ENCODE assay signal across 12 mouse cellular contexts in genomic region chr2:74682796-74683195, GRCm38 (mm10). TPM values are rescaled to one million over a fixed set of nuclear protein-coding genes. Genes with fewer than 3 reads are reported as not detected.
DNase-seq lines count a peak whose midpoint lies in the region; ATAC-seq and TF ChIP-seq lines count a peak whose summit lies in the region.
"Had no signal": no experiment of that assay in that cellular context is flagged by ENCODE, and none has a peak within 500 bp of the region (broad histone marks: within the 10 kb centered on the region; RNA-seq: fewer than 3 reads in every experiment).

No protein-coding gene starts in this region.

- peaks cover 99% of the 10 kb centered on the region for H3K27me3 ChIP-seq in heart, postnatal 0 days (ENCODE audit: control insufficient read depth, insufficient read depth, low read length)
- peaks cover 98% of the 10 kb centered on the region for H3K27me3 ChIP-seq in embryonic facial prominence, embryonic 13.5 days
- peaks cover 100% of the 10 kb centered on the region for H3K27me3 ChIP-seq in intestine, embryonic 14.5 days (replicated peaks; ENCODE audit: control insufficient read depth, insufficient read depth, low read length)
- peaks cover 94% of the 10 kb centered on the region for H3K27me3 ChIP-seq in midbrain, embryonic 15.5 days (replicated peaks)

- TF ChIP-seq EP300 in heart, postnatal 0 days (IDR thresholded peaks at IDR 0.05; ENCODE audit: low read depth): no peak

- WGBS in heart, postnatal 0 days: 1% methylated on average over 45 of the region's 51 CpGs
- under 1% methylated on average over 41 of the region's 51 CpGs for WGBS in embryonic facial prominence, embryonic 13.5 days
- 1% methylated on average over 37 of the region's 51 CpGs for WGBS in intestine, embryonic 14.5 days
- under 1% methylated on average over 51 of the region's 51 CpGs for WGBS in midbrain, embryonic 15.5 days

- H3K36me3 ChIP-seq in heart, postnatal 0 days (replicated peaks; ENCODE audit: control insufficient read depth, insufficient read depth, low read length): no peaks in the 10 kb centered on the region
- H3K36me3 ChIP-seq in embryonic facial prominence, embryonic 13.5 days: no peaks in the 10 kb centered on the region
- no peaks in the 10 kb centered on the region for H3K36me3 ChIP-seq in intestine, embryonic 14.5 days (ENCODE audit: control insufficient read depth, insufficient read depth, low read length)
- no peaks in the 10 kb centered on the region for H3K36me3 ChIP-seq in midbrain, embryonic 15.5 days (replicated peaks)

- H3K9me3 ChIP-seq in heart, postnatal 0 days (replicated peaks; ENCODE audit: control insufficient read depth, low read length): no peaks in the 10 kb centered on the region
- H3K9me3 ChIP-seq in embryonic facial prominence, embryonic 13.5 days: no peaks in the 10 kb centered on the region
- H3K9me3 ChIP-seq in intestine, embryonic 14.5 days (ENCODE audit: control insufficient read depth, low read length): no peaks in the 10 kb centered on the region
- no peaks in the 10 kb centered on the region for H3K9me3 ChIP-seq in midbrain, embryonic 15.5 days

- H3K27ac ChIP-seq in heart, postnatal 0 days (ENCODE audit: low read depth): no peak overlapping the region
- no peak overlapping the region for H3K27ac ChIP-seq in embryonic facial prominence, embryonic 13.5 days
- peak overlapping the region; percentile 54 for H3K27ac ChIP-seq in intestine, embryonic 14.5 days (ENCODE audit: low read depth)
- H3K27ac ChIP-seq in midbrain, embryonic 15.5 days: no peak overlapping the region

- no peak for DNase-seq in heart, postnatal 0 days (ENCODE audit: low spot score)
- no peak for DNase-seq in heart, adult 8-10 months (ENCODE audit: low spot score)
- DNase-seq in intestine, embryonic 14.5 days (ENCODE audit: low spot score): peak; percentile 52
- DNase-seq in MN1 (ENCODE audit: low spot score): no peak
- DNase-seq in right cerebral cortex, postnatal 10 days (ENCODE audit: low spot score in 2 of 2): no peak
- DNase-seq in ovary, postnatal 36 days (ENCODE audit: low spot score): no peak

- H3K4me3 ChIP-seq in heart, postnatal 0 days (ENCODE audit: low read depth, low read length): peak overlapping the region; percentile 36
- peak overlapping the region; percentile 26 for H3K4me3 ChIP-seq in embryonic facial prominence, embryonic 13.5 days
- peak overlapping the region; percentile 30 for H3K4me3 ChIP-seq in intestine, embryonic 14.5 days (ENCODE audit: low read depth, low read length)
- no peak overlapping the region for H3K4me3 ChIP-seq in midbrain, embryonic 15.5 days

- H3K4me1 ChIP-seq in heart, postnatal 0 days (ENCODE audit: control insufficient read depth, insufficient read depth): peaks cover 9% of the 10 kb centered on the region; the same call in 1 of the 2 replicates
- H3K4me1 ChIP-seq in embryonic facial prominence, embryonic 13.5 days: peaks cover 22% of the 10 kb centered on the region
- no peaks in the 10 kb centered on the region; the same call in 1 of the 2 replicates for H3K4me1 ChIP-seq in intestine, embryonic 14.5 days (replicated peaks; ENCODE audit: control insufficient read depth, insufficient read depth, low read length)
- peaks cover 10% of the 10 kb centered on the region; the same call in 1 of the 2 replicates for H3K4me1 ChIP-seq in midbrain, embryonic 15.5 days

- TF ChIP-seq CTCF in heart, postnatal 0 days (IDR thresholded peaks at IDR 0.05; ENCODE audit: low read depth): no peak

- peak overlapping the region; percentile 33 for H3K4me2 ChIP-seq in heart, postnatal 0 days (ENCODE audit: low read depth, low read length)
- peak overlapping the region; percentile 49 for H3K4me2 ChIP-seq in embryonic facial prominence, embryonic 13.5 days
- H3K4me2 ChIP-seq in intestine, embryonic 14.5 days (ENCODE audit: low read length): peak overlapping the region; percentile 28
- 0 out of 2 replicates have a peak overlapping the region, but pooled peaks have one; percentile 9 for H3K4me2 ChIP-seq in midbrain, embryonic 15.5 days

- ATAC-seq in heart, postnatal 0 days (ENCODE audit: insufficient read depth, low read depth): no peak
- ATAC-seq in embryonic facial prominence, embryonic 13.5 days (ENCODE audit: insufficient number of reproducible peaks, insufficient read depth, low FRiP score, low TSS enrichment, low read depth): no peak
- ATAC-seq in intestine, embryonic 14.5 days (replicated peaks; ENCODE audit: low FRiP score, low TSS enrichment, low read depth): no peak
- 0 out of 2 replicates have a peak, but pooled peaks have one; percentile 24 for ATAC-seq in midbrain, embryonic 15.5 days (replicated peaks)

- no peak overlapping the region for H3K9ac ChIP-seq in heart, postnatal 0 days (replicated peaks; ENCODE audit: low read depth, low read length)
- H3K9ac ChIP-seq in embryonic facial prominence, embryonic 13.5 days: no peak overlapping the region
- H3K9ac ChIP-seq in intestine, embryonic 14.5 days (ENCODE audit: low read length): peak overlapping the region; percentile 42
- H3K9ac ChIP-seq in midbrain, embryonic 15.5 days: no peak overlapping the region

RNA-seq across cellular contexts. Expression of gene Hoxd11, which starts 3.4 kb away (rescaled TPM):
- total RNA-seq in heart, postnatal 0 days (2014; rRNA removed; ENCODE audit: low replicate concordance): 0.11 TPM in 1 of 2 replicates, not detected in the other
- polyA plus RNA-seq in heart, postnatal 0 days (2015; fragmentation: Nextera tagmentation; extraction: Ambion mirVana): not detected in 2 replicates
- not detected for total RNA-seq in heart, adult 8-10 months (2022)
- polyA plus RNA-seq in embryonic facial prominence, embryonic 13.5 days (2015; fragmentation: Nextera tagmentation; extraction: Ambion mirVana): not detected in 2 replicates
- polyA plus RNA-seq in intestine, embryonic 14.5 days (2014; fragmentation: Nextera tagmentation; extraction: Ambion mirVana): 3.6 and 4.2 TPM in 2 replicates
- polyA plus RNA-seq in midbrain, embryonic 15.5 days (2015; fragmentation: Nextera tagmentation; extraction: Ambion mirVana): not detected in 2 replicates
- total RNA-seq: layer of hippocampus, postnatal 10 days; monocyte, adult 5-6 weeks had no signal
- polyA plus RNA-seq: embryonic facial prominence, embryonic 11.5 days had no signal

RNA-seq across cellular contexts. Expression of gene Hoxd12, which starts 8.0 kb away (rescaled TPM):
- not detected in 2 replicates for total RNA-seq in heart, postnatal 0 days (2014; rRNA removed; ENCODE audit: low replicate concordance)
- polyA plus RNA-seq in heart, postnatal 0 days (2015; fragmentation: Nextera tagmentation; extraction: Ambion mirVana): not detected in 2 replicates
- total RNA-seq in heart, adult 8-10 months (2022): not detected
- not detected in 2 replicates for polyA plus RNA-seq in embryonic facial prominence, embryonic 13.5 days (2015; fragmentation: Nextera tagmentation; extraction: Ambion mirVana)
- 0.24 and 0.34 TPM in 2 replicates for polyA plus RNA-seq in intestine, embryonic 14.5 days (2014; fragmentation: Nextera tagmentation; extraction: Ambion mirVana)
- not detected in 2 replicates for polyA plus RNA-seq in midbrain, embryonic 15.5 days (2015; fragmentation: Nextera tagmentation; extraction: Ambion mirVana)
- total RNA-seq: ES-E14; layer of hippocampus, postnatal 10 days; monocyte, adult 5-6 weeks had no signal
- polyA plus RNA-seq: embryonic facial prominence, embryonic 11.5 days had no signal

RNA-seq across cellular contexts. Expression of gene Hoxd10, which starts 8.9 kb away (rescaled TPM):
- not detected in 2 replicates for total RNA-seq in heart, postnatal 0 days (2014; rRNA removed; ENCODE audit: low replicate concordance)
- polyA plus RNA-seq in heart, postnatal 0 days (2015; fragmentation: Nextera tagmentation; extraction: Ambion mirVana): 0.08 TPM in 1 of 2 replicates, not detected in the other
- under 1 TPM in 1 of 4 experiments, not detected in 3; 0.12 TPM for total RNA-seq in heart, adult 8-10 months (2022)
- polyA plus RNA-seq in embryonic facial prominence, embryonic 13.5 days (2015; fragmentation: Nextera tagmentation; extraction: Ambion mirVana): 0.14 TPM in 1 of 2 replicates, not detected in the other
- 7.8 and 13.7 TPM in 2 replicates for polyA plus RNA-seq in intestine, embryonic 14.5 days (2014; fragmentation: Nextera tagmentation; extraction: Ambion mirVana)
- not detected in 2 replicates for polyA plus RNA-seq in midbrain, embryonic 15.5 days (2015; fragmentation: Nextera tagmentation; extraction: Ambion mirVana)
- total RNA-seq: layer of hippocampus, postnatal 10 days; monocyte, adult 5-6 weeks had no signal
- polyA plus RNA-seq: embryonic facial prominence, embryonic 11.5 days had no signal

RNA-seq across cellular contexts. Expression of gene Hoxd13, which starts 14.7 kb away (rescaled TPM):
- not detected in 2 replicates for total RNA-seq in heart, postnatal 0 days (2014; rRNA removed; ENCODE audit: low replicate concordance)
- polyA plus RNA-seq in heart, postnatal 0 days (2015; fragmentation: Nextera tagmentation; extraction: Ambion mirVana): not detected in 2 replicates
- total RNA-seq in heart, adult 8-10 months (2022): not detected
- polyA plus RNA-seq in embryonic facial prominence, embryonic 13.5 days (2015; fragmentation: Nextera tagmentation; extraction: Ambion mirVana): not detected in 2 replicates
- polyA plus RNA-seq in intestine, embryonic 14.5 days (2014; fragmentation: Nextera tagmentation; extraction: Ambion mirVana): not detected in 2 replicates
- 0.06 TPM in 1 of 2 replicates, not detected in the other for polyA plus RNA-seq in midbrain, embryonic 15.5 days (2015; fragmentation: Nextera tagmentation; extraction: Ambion mirVana)
- total RNA-seq: layer of hippocampus, postnatal 10 days; monocyte, adult 5-6 weeks had no signal
- polyA plus RNA-seq: embryonic facial prominence, embryonic 11.5 days had no signal

RNA-seq across cellular contexts. Expression of gene Hoxd9, which starts 14.7 kb away (rescaled TPM):
- 0.84 TPM in 1 of 2 replicates, not detected in the other for total RNA-seq in heart, postnatal 0 days (2014; rRNA removed; ENCODE audit: low replicate concordance)
- 0.08 and 0.12 TPM in 2 replicates for polyA plus RNA-seq in heart, postnatal 0 days (2015; fragmentation: Nextera tagmentation; extraction: Ambion mirVana)
- total RNA-seq in heart, adult 8-10 months (2022): under 1 TPM; 0.22 to 0.49 (median 0.48) TPM
- 0.80 and 1.4 TPM in 2 replicates for polyA plus RNA-seq in embryonic facial prominence, embryonic 13.5 days (2015; fragmentation: Nextera tagmentation; extraction: Ambion mirVana)
- polyA plus RNA-seq in intestine, embryonic 14.5 days (2014; fragmentation: Nextera tagmentation; extraction: Ambion mirVana): 3.9 and 6.8 TPM in 2 replicates
- not detected in 2 replicates for polyA plus RNA-seq in midbrain, embryonic 15.5 days (2015; fragmentation: Nextera tagmentation; extraction: Ambion mirVana)
- total RNA-seq: layer of hippocampus, postnatal 10 days; monocyte, adult 5-6 weeks had no signal
